Mouse (Mus musculus): ENCODE results near the gene Dyrk3.

The Dyrk3 gene

GRCm38 (mm10) chr1:131116430-131117011 lies 21.6 kb downstream of the Dyrk3 start:
- DNase-seq (ENCODE audit: inconsistent age in 2 of 2, low spot score in 1 of 2): peak in 1 of 2 experiments; percentile 57

DNA sequence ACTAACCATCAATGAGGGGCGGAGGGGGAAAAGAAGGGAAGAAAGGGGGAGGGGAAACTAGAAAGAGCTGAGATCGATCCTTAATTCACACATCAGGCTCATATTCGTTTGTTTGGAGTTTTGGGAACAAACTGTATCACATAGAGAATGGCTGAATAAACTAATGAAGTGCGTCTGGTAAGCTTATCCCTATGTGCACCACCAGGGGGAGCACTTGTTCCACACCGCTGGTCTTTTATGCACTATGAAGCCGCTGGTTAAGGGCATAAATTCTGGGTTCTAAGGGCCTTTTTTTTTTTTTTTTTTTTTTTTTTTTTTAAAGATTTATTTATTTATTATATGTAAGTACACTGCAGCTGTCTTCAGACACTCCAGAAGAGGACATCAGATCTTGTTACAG lies 22.2 kb downstream of the Dyrk3 start:
- DNase-seq (ENCODE audit: inconsistent age in 2 of 2, low spot score in 1 of 2): peak; percentile 64 to 89

DNA sequence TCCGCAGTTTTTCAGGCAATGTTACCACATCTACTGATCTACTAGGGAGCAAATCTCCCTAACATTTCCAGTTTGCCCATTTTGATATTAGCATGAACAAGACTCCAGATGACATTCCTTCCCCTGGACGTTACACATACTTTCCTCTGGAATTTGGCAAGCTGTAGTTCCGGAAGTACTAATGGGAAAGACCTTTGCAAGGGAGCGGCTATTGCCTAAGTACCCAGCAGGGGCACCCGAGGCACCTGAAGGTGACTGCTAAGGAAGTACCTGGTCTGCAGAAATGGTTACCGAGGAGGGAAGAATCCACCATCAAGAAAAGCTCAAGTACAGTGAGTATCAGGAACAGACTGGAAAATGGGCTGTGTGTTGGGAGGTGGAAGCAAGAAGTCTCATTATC lies 25.6 kb downstream of the Dyrk3 start:
- DNase-seq (ENCODE audit: inconsistent age in 2 of 2, low spot score in 1 of 2): peak in 1 of 2 experiments; percentile 62

GRCm38 (mm10) chr1:131110525-131111106 lies 27.5 kb downstream of the Dyrk3 start:
- peak in 1 of 2 experiments; percentile 78 for DNase-seq (ENCODE audit: inconsistent age in 2 of 2, low spot score in 1 of 2)

DNA sequence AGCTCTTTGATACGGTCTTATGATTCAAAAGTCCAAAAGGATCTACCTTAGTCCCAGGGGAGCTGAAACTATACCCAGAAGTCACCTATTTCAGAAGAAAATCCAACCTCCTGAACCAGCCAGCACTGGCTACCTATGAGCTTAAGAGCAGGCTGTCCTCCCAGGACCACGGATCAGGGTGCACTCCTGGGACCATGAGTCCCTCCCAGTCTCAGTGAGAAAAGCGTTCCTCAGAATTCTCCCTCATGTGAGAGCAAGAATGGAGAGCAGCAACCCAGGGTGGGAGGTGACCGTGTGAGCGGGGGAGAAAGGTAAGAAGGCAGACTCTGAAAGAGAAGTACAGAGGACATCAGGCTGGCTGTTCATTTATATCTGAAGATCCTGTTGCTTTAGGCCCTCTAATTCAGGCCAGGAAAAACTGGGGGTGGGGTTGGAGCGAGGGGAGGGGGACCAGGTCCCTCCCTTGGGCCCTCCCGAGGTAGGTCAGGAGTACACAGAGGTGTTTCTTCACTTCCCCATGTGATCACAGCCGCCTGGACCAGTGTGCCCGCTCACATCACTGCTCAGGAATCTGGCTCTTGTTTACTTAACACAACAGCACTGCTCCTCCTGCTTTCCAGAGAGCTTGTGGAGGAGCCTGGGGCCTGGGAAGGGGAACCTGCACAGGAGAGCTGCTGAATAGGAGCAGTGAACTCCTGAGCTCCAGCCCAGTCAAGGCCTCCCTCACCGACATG lies 30.4 kb downstream of the Dyrk3 start:
- peak in 1 of 2 experiments; percentile 66 for DNase-seq (ENCODE audit: inconsistent age in 2 of 2, low spot score in 1 of 2)

DNA sequence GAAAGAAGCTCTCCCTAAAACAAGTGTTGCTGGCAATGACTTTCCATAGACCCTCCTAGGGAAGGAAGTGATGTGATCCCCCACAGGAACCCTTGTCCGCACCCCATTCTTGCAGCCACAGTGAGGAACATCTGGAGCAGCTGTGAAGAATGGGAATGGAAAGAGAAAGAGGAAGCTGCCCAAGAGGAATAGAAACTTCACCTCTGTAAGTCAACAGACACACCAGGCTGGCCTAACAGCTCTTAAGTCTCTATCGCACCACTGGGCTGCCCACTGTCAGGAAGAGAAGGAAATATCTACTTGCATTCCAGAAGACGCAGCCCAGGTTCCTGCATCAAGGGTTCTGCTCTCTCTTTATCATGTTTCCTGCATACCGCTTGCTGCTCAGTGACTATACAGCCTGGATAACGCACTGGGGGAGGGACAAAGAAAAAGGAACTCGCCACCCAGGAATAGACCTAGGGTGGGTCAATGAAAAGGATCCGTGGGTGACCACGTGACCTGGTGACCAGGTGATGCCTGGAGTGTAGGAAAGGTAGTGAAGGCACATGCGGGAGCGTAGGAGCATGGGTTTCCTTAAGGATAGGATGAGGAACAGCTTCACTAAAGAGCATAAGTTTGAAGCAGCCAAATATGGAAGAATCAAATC lies 34.2 kb downstream of the Dyrk3 start:
- DNase-seq (ENCODE audit: inconsistent age in 2 of 2, low spot score in 1 of 2): peak in 1 of 2 experiments; percentile 29

DNA sequence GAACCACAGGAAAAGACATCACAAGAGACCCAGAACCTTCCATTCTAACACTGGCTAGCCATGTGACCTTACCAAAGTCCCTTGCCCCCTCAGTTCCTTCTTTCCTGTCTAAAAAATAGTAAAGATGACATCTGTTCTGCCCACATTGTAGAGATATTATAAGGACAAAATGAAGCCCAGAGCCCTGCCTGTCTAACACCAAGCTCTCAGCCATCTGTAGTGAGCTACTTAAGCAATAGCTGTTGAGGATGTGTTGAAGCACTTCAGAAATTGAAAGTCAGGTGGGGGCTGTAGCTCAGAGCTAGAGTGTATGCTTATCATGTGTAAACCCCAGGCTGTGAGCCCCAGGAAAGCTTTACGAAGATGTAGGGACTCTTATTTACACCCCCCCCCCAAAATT lies 37.3 kb downstream of the Dyrk3 start:
- DNase-seq (ENCODE audit: inconsistent age in 2 of 2, low spot score in 1 of 2): no peak

DNA sequence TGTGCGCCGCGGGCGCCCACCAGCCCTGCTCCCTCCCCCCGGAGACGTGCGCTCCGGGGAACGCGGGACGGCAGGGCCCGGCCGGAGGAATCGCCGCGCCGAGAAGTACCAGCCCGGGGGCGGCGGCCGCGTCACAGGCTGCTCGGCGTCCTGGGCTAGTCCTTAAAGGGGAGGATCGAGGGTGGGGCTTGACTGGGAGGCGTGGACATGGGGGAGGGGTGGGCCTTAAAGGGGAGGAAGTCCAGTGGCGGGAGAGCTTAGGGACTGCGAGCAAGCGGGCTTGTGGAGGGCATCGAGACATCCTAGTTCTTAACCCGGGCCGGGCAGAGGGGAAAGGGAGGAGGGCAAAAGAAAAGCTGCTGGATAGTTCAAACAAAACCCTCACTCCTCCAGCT lies 40.4 kb downstream of the Dyrk3 start, which contains the start of gene Mapkapk2:
Gene Mapkapk2, minus strand, starts transcription at position 127 of the 395 bp plus-strand sequence.
- peak; percentile 93 to 99 for DNase-seq (ENCODE audit: inconsistent age in 2 of 2, low spot score in 1 of 2)

GRCm38 (mm10) chr1:131096803-131097699 lies 41.1 kb downstream of the Dyrk3 start:
- peak; percentile 73 to 89 for DNase-seq (ENCODE audit: inconsistent age in 2 of 2, low spot score in 1 of 2)

DNA sequence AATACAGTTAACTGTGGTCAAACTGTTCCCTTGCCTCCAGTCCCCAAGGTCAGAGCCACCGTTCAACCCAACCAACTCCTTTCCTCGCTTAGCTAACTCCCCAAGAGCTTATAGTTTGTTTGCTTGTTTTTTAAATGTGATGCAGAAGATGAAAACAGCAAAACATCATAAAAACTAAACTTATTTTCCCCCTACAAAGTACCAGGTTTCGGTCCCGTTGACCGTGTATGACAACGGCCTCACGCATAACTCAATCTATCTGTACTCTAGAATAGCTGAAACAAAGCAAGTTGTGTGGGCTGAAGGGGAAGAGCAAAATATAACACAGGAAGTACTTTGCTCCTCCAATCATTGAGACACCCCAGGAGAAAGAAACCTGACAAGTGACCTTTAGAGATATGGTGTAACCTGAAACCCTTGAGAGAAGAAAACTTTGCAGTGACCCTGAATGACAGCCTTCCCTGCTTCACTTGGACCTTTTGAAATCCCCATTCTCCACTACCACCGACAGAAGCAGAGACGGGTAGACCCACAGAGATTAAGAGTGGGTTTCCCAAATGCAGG lies 41.9 kb downstream of the Dyrk3 start:
- DNase-seq (ENCODE audit: inconsistent age in 2 of 2, low spot score in 1 of 2): peak in 1 of 2 experiments; percentile 81

DNA sequence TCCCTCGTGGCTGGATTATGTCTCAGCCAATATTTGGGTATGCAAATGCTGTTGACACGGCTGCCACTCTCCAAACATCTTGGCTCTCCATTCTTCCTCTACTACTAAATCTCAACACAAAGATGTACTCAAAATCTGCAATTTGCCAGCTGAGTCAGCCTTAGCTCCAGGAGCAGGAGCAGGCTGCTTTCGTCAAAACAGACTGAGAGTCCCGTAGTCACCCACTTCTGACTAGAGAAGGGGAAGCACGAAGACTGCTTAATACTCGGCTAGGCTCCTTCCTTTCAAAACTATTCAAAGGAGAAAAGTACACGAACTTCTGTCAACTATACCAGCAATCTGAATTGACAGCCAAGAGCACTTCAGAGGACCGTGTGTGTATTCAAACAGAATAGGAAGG lies 42.6 kb downstream of the Dyrk3 start:
- peak in 1 of 2 experiments; percentile 76 for DNase-seq (ENCODE audit: inconsistent age in 2 of 2, low spot score in 1 of 2)

- DNase-seq (ENCODE audit: inconsistent age in 2 of 2, low spot score in 1 of 2): no peak
Observed at GRCm38 (mm10) chr1:131093889-131094288, 44.3 kb downstream of the Dyrk3 start.

GRCm38 (mm10) chr1:131092846-131093245 lies 45.3 kb downstream of the Dyrk3 start:
- no peak for DNase-seq (ENCODE audit: inconsistent age in 2 of 2, low spot score in 1 of 2)

DNA sequence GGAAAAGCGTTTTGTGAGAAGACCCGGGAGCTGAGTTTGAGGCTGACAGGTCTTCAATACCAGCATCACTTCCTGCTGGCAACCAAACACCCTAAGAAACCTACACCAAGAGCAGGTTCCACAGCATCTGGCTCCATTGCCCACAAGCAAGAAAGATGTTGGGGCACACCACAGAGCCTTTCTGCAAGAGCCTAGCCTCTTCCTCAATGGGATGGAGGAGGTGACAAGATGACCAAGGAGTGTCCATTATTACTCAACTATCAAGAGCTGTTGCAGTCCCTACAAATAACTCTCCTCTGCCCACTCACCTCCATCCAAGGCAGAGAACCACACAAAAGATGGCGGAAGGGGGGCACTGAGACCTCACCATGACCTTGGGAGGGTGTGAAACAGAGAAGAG lies 46.0 kb downstream of the Dyrk3 start:
- peak in 1 of 2 experiments; percentile 44 for DNase-seq (ENCODE audit: inconsistent age in 2 of 2, low spot score in 1 of 2)

DNA sequence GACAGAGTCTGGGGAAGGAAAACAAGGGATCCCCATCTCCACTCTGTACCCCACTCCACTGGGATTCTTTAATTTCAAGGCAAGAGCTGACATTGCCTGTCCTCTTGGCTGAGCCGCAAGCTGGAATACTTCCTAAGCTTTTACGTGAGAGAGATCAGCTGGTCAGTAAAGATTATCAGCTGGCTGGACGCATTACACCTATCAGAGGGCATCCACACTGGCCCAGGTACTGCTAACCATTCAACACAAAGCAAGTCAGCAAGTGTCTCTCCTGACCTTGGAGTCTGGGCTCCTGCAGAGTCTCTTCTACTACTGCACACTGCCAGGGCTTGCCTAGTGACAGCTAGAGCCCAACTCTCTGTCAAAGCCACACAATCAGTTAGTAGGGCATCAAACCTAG lies 46.7 kb downstream of the Dyrk3 start:
- no peak for DNase-seq (ENCODE audit: inconsistent age in 2 of 2, low spot score in 1 of 2)

- DNase-seq (ENCODE audit: inconsistent age in 2 of 2, low spot score in 1 of 2): peak in 1 of 2 experiments; percentile 68
Observed at GRCm38 (mm10) chr1:131090877-131091276, 47.3 kb downstream of the Dyrk3 start.

DNA sequence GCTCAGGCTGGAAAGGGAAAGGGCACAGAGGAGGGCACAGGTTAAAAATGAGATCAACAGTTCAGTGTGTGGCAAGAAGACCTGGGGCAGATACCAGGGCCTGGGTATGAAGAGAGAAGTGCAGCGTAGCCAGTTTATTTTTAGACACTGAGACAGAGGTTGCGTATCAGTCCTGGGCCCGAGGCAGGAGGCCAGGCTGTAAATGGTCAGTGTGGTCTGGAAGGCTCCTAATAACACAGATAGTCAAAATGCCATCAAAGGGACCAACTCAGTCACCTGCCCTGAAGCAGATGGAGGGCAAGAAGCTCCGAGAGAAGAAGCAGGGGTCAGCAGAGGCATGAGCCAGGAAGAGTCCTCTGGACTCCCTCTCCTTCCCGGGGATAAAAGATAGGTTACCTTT lies 47.9 kb downstream of the Dyrk3 start:
- peak in 1 of 2 experiments; percentile 73 for DNase-seq (ENCODE audit: inconsistent age in 2 of 2, low spot score in 1 of 2)

DNA sequence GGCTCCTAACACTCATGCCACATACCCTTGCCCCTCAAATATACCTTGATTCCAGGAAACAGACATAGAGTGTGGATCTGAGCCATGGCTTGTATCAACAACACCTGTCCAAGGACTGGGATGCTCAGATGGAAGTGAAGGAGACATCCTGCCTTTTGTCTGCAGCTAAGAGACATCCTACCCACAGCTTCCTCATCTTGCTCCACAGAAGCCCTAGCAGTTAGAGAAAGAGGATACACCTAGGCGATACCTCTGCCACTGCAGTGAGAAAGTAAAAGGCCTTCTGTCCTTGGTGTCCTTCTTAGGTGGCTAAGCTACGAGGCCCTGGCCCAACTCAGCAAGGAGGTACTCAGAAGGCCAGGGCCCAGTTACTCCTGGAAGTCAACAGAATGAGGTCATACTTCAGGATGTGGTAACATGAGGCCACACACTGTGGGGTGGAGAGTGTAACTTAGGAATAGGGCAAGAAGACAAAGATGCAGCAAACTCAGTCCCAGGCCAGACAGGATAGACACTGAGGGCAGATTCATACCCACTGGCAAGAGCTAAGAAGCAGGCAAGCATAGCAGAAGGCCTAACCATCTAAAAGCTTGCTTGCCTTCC lies 48.5 kb downstream of the Dyrk3 start:
- DNase-seq (ENCODE audit: inconsistent age in 2 of 2, low spot score in 1 of 2): peak in 1 of 2 experiments; percentile 86

- no peak for DNase-seq (ENCODE audit: inconsistent age in 2 of 2, low spot score in 1 of 2)
Observed at GRCm38 (mm10) chr1:131088547-131088946, 49.6 kb downstream of the Dyrk3 start.

GRCm38 (mm10) chr1:131086907-131087306 lies 51.2 kb downstream of the Dyrk3 start:
- peak; percentile 79 to 93 for DNase-seq (ENCODE audit: inconsistent age in 2 of 2, low spot score in 1 of 2)
